Mouse (Mus musculus): ENCODE measurements around the gene Hoxc12.
A peak's percentile ranks its signal among the peaks of the same experiment; 100 is the strongest.

Hoxc12 gene

GRCm38 (mm10) chr15:102939256-102940155, 2.9 kb downstream of the Hoxc12 start:
- DNase-seq, result no peak

GRCm38 (mm10) chr15:102942739-102943467, 6.3 kb downstream of the Hoxc12 start:
- DNase-seq, result no peak

DNA sequence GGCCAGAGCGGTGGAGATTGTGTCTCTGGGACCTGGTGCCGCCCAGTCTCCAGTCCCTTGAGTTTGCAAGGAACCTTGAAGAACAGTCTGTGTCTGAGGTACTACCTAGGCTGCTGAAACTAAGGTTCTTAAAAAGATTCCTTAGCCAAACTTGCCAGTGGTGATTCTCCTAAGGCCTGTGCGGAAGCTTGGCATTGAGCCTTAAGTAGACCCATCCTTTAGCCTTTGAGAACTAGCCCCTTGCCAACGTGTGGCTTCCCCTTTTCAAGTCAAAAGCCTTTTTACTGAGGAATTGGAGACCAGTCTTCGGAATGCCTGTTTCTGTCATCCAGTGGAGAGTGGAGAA, 6.9 kb downstream of the Hoxc12 start:
- DNase-seq, result no peak

DNA sequence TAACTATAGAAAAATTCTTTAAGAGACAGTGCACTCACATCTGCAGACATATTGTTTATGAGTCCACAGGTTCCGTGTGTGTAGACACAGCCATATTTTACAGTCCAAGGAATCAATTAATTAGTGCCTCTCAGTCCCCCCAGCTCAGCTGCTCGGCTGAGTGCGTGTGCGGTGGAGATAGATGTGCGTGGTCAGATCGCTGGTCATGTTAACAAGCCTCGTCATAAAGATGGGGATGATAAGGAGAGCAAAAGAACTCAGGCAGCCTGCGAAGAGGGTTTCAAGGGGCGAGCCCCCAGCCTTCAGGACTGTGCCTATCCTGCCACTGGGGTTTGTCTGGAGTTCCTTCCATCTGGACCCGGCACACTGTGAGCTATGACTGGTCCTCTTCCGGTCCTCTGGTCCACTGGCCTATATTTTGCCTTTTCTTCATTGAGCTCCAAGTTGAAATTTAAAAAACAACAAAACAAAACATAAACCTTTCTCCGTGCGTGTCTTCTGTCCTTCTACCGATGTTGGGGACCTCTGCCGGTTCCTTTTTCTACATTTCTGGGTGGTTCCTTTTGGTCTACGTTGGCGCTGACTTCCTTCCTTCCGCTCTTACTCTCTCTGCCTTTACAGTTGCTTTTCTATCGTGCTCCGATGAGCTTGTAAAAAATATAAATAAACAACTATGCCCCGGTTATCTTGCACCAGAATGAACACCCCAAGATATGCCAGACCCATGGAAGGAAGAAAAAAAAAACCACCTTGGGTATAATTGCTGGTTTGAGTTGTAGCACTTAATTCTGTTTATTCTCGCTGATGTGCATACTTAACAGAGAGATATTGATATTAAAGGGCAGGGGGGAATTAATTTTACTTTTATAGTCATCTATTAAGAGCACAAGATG, 8.9 kb downstream of the Hoxc12 start:
- no peak for DNase-seq

DNA sequence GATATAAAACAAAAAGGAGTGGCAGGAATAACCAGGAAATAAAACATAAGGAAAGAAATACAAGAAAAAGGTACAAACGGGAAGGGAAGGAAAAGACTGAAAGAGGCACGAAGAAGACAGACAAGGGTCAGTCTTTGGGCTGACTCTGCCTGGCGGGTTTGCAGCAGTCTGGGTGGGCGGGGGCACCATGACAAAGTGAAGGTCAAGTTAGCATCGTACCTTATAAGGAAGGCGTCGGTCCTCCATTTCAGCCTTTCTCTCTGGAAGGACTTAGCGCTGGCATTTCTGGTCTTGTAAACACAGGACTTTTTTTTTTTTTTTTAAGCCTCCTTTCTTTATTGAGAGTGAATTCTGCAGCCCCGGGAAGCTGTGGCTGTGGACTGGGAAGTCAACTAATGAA, 10.7 kb downstream of the Hoxc12 start:
- DNase-seq, result no peak

GRCm38 (mm10) chr15:102948842-102949241, 12.3 kb downstream of the Hoxc12 start:
- DNase-seq, result no peak

- DNase-seq, result no peak
Observed at GRCm38 (mm10) chr15:102949696-102950095, 13.1 kb downstream of the Hoxc12 start.

- no peak for DNase-seq
Observed at GRCm38 (mm10) chr15:102950877-102951276, 14.3 kb downstream of the Hoxc12 start.

DNA sequence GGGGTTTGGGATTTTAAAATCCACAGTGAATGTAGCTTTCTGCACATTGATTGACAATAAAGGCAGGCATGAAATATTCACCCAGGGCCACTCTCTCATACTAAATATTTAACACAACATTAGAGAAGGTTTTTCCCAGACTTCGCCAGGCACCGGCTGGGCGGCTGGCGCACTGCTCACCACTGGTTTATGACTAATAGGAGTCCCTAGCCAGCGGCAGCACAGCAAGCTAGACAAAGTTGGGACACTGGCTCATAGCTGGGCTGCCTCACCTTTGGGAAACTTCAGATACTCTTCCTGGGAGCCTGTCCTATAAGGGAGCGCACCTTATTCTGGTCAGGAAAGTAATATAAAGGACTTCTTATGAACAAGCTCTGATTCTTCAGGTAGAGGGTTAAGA, 17.0 kb downstream of the Hoxc12 start:
- no peak for DNase-seq

DNA sequence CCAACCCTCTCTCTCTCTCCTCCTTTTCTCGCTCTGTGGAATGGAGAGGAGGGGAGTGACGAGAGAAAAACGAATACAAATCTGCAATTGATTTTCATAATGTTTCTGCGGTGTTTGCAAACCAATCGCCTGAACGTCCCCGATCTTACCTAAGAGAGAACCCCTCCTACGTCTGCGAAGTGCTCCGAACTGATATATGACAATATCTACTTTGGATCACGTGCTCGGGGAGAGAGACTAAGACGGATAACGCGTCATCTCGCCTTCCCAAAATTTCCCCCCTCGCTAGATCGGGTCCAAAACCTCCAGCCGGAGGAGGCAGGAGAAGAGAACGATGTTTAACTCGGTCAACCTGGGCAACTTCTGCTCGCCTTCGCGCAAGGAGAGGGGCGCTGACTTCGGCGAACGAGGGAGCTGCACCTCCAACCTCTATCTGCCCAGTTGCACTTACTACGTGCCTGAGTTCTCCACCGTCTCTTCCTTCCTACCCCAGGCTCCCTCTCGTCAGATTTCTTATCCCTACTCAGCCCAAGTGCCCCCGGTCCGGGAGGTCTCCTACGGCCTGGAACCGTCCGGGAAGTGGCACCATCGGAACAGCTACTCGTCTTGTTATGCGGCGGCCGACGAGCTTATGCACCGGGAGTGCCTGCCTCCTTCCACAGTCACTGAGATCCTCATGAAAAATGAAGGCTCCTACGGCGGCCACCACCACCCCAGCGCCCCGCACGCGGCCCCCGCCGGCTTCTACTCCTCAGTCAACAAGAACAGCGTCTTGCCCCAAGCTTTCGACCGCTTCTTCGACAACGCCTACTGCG, 17.8 kb downstream of the Hoxc12 start, which contains the start of gene Hoxc11:
TSS of gene Hoxc11 (plus strand) at position 236 of the 815 bp plus-strand sequence.
- DNase-seq, result peak; percentile 57

DNA sequence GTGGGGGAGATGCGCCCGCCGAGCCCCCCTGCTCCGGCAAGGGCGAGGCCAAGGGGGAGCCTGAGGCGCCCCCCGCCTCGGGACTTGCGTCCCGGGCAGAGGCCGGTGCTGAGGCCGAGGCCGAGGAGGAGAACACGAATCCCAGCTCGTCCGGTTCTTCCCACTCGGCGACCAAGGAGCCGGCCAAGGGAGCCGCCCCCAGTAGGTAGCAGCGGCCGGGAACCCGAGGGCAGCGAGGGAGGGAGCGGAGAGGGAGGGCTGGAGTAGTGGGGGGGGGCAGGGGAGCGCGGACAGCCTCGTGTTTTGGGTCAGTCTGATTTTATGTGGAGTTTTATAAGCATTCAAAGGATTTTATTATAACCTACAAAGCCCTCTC, 18.4 kb downstream of the Hoxc12 start:
- no peak for DNase-seq

DNA sequence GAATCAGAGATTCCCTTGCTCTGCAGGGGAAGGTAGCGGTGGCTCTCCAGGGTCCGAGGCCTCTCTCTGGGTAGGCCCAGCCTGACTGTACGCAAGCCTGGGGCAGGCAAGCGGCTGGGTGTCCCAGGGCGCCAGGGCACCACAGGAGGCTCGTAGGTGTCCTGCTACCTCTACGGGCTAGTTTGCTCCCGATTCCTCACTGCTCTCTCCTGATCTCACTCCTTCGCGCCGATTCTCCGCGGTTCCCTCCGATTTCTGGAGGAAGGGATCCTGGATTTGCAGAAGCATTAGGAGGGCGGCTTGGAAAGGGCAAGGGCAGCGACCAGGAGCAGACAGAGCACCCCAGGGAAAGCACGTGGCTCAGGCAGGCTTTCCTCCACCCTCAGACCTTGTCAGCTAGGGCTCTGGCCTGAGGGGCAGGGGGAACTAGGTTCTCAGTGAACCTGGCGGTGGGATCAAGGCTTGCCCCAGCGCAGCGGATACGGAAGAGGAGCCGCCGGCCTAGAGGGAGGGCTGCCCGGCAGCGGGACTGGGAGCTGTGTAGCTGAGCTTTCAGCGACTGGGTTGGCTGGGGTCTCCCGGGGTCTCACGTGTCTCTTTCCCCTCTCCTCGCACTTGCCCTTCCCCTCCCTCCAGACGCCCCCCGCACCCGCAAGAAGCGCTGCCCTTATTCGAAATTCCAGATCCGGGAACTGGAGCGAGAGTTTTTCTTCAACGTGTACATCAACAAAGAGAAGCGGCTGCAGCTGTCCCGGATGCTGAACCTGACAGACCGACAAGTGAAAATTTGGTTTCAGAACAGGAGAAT, 19.5 kb downstream of the Hoxc12 start:
- DNase-seq, result peak; percentile 53

DNA sequence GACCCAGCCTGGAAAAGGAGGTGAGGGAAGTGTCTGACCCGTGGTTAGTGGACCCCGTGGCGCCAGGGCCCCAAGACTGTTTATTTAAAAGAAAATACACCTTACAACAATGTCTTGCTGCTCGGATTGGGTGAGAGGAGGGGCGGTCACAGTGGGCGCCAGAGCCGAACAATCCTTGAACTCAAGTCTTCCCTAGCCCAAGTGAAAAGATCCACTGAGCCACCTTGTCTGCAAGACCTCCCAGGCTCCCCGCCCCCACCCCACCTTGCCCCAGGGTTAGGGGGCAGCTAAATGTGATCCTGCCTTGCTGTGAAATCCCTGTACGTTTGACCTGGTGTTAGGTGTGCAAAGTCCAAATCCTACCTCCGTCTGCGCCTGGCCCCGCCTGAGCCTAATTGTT, 20.3 kb downstream of the Hoxc12 start:
- DNase-seq, result no peak

DNA sequence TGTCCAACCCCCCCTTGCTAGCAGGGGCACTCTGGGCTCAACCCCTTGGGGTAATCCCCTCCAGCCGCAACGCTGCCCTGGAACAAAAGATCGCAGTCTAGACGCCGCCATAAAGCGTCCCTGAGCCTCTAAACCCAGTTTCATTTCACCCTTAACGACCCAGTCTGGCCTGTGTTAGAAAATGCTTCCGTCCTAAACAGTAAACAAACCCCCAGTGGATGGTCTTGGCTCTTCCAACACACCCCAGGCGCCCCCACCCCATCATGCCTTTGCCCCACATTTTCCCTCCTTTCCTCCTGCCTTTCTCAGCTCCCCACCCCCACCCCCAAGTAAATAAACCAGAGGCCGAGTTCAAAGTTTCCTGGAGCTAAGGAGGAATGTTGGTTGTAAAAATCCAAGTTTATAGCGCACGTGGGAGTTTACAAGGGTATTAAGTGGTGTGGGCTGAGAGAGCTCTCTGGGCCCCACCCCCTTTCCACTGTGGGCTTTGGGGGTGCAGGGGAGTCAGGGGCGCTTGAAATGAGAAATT, 23.2 kb downstream of the Hoxc12 start:
- no peak for DNase-seq

DNA sequence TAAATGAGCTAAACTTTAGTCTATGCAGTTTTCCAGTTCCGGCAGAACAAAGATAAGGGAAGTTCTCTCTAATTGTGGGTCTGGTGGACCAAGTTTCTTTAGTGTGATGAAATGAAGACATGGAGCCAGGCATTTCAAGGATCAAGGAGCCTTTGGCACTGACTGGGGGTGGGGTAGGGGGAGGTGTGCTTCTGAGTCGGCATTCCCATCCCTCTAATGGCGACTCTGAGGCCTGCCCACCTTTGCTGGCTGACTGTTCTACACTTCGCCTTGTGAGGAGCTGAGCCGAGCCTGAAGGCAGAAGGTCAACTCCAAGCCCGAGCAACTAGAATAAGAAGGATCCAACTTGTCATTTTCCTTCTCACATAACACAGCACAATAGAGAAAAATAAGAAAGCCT, 25.2 kb downstream of the Hoxc12 start:
- DNase-seq, result no peak

GRCm38 (mm10) chr15:102962492-102962891, 25.9 kb downstream of the Hoxc12 start:
- DNase-seq, result peak; percentile 63

DNA sequence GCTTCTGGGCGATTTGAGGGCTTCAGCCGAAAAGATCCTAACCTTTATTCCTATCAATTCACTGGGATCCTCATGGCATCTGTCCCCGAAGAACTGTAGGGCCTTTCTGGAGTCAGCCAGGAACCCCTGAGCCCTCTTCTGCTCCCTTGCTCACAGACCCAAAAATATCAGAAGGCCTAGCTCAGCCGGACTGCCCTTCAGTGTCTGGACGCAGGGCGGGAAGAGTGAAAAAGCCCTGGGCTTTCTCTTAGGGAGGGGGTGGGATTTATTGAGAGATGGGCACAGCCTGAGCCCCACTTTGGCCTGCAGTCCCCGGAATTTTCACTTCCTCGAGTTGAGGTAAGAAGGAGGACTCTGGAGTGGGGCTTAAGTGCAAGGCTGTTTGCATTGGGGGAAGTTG, 26.7 kb downstream of the Hoxc12 start:
- peak; percentile 56 for DNase-seq

- DNase-seq, result peak; percentile 76
Observed at GRCm38 (mm10) chr15:102963671-102964640, 27.4 kb downstream of the Hoxc12 start.

GRCm38 (mm10) chr15:102965003-102965891, 28.7 kb downstream of the Hoxc12 start:
- DNase-seq, result peak; percentile 64

All from kidney, adult 18-20 months (tissue).